Mouse (Mus musculus): ENCODE data around the gene Bik. TPM values are rescaled to one million over a fixed set of nuclear protein-coding genes. Genes with fewer than 3 reads are reported as not detected.

Bik gene
- polyA plus RNA-seq, 1 experiment from 2014 or later, result 0.84 TPM

DNA sequence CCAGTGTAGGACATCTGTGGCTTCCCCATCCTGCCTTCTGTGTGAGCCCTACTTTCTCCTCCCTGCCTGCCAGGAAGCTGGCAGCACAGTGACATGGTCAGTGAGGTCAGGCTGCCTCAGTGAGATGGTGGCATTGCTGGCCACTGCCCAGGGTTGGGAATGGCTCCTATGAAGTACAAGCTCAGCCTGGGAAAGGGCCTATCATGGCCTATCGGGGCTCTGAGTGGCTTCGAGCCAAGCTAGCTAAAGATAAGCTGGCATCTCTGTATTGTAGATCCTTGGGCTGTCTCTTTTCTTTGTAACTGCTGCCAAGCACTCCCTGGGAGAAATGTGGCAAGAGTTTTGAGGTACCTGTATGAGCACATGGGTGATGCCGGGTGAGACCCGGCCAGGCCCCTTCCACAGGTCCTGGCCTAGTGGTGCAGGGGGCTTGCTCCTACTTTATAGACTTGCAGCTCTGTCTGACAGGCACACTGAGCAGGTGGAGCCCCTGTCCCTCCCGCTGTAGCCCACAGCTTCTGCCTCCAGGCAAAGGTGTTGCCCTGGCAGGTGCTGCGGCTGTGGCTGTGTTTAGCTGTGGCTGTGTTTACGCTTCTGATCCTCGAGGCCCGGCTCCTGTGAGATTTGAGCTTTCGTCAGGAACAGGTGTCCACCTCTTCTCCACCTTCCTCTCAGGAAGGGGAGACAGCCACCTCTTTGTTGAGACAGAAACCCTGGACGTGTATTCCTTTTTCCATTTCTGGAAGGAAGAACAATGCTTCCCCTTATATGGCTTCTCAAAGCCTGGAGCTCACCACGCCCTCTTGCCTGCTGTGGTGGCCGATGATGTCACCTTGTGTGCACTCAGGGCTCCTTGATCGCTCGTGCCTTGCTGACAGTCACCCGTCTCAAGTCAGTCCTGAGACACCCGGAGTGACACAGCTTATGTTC is 8.6 kb downstream of the Bik start:
- H3K36me3 ChIP-seq (replicated peaks; ENCODE audit: control insufficient read depth, insufficient read depth), result no peaks in the 10 kb centered on the region
- no peaks in the 10 kb centered on the region for H3K27me3 ChIP-seq (ENCODE audit: control insufficient read depth, insufficient read depth, low read length)
- no peak overlapping the region for H3K4me2 ChIP-seq (replicated peaks)
- DNase-seq (ENCODE audit: low spot score), result no peak
- no peak for ATAC-seq (ENCODE audit: low FRiP score)
- H3K27ac ChIP-seq, result no peak overlapping the region
- no peak overlapping the region for H3K9ac ChIP-seq
- H3K9me3 ChIP-seq (ENCODE audit: control insufficient read depth, low read length), result no peaks in the 10 kb centered on the region
- no peak overlapping the region for H3K4me3 ChIP-seq (replicated peaks; ENCODE audit: low read length)
- no peaks in the 10 kb centered on the region for H3K4me1 ChIP-seq (replicated peaks; ENCODE audit: control insufficient read depth, insufficient read depth, low read length)
- 81% methylated on average over 17 of the region's 17 CpGs for WGBS

DNA sequence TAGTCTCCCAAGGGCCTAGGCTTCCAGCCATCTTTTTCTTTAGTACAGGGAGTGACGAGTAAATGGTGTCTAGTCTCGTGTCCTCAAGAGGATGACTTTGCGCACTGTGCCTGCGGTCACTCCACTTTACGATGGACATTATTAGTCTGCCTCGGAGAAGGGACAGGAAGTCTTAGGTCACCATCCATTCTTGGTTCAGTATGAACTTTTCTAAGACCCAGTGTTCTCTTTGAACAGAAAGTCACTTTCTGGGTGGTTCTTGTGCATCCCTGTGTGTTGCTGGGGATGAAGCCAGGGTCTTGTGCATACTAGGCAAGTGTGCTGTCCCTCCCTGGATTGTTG is 9.2 kb downstream of the Bik start:
- DNase-seq (ENCODE audit: low spot score) (no peak), ATAC-seq (ENCODE audit: low FRiP score) (no peak)
- WGBS, result 90% methylated on average over 6 of the region's 6 CpGs
- Histone ChIP-seq H3K9ac (no peak overlapping the region), H3K4me1 (replicated peaks; ENCODE audit: control insufficient read depth, insufficient read depth, low read length) (no peaks in the 10 kb centered on the region), H3K36me3 (replicated peaks; ENCODE audit: control insufficient read depth, insufficient read depth) (no peaks in the 10 kb centered on the region), H3K4me3 (replicated peaks; ENCODE audit: low read length) (no peak overlapping the region), H3K4me2 (replicated peaks) (no peak overlapping the region), H3K27ac (no peak overlapping the region), H3K27me3 (ENCODE audit: control insufficient read depth, insufficient read depth, low read length) (no peaks in the 10 kb centered on the region), H3K9me3 (ENCODE audit: control insufficient read depth, low read length) (no peaks in the 10 kb centered on the region)

DNA sequence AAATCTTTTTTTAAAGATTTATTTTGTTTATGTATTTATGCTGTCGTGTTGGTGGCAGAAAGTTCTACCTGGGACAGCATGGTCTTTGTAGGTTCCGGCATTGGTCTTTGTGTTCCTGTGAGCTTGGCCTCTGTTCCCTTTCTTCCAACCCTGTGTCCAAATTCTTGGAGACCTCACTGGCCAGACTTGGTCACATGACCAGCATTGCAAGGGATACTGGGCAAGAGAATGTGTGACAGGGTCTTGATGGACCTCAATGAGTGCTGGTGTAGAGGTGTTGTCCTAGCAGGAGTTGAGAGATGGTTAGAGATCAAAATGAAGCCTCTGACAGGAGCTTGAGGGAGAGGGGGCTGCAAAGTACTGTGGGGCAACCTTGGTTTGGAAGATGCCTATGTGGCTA is 12.2 kb downstream of the Bik start:
- ATAC-seq (ENCODE audit: low FRiP score), result no peak
- Histone ChIP-seq H3K36me3 (replicated peaks; ENCODE audit: control insufficient read depth, insufficient read depth) (no peaks in the 10 kb centered on the region), H3K4me1 (replicated peaks; ENCODE audit: control insufficient read depth, insufficient read depth, low read length) (no peaks in the 10 kb centered on the region), H3K4me3 (replicated peaks; ENCODE audit: low read length) (no peak overlapping the region), H3K4me2 (replicated peaks) (no peak overlapping the region), H3K27ac (no peak overlapping the region), H3K9ac (no peak overlapping the region), H3K27me3 (ENCODE audit: control insufficient read depth, insufficient read depth, low read length) (no peaks in the 10 kb centered on the region), H3K9me3 (ENCODE audit: control insufficient read depth, low read length) (no peaks in the 10 kb centered on the region)
- 97% methylated on average over 2 of the region's 2 CpGs for WGBS
- DNase-seq (ENCODE audit: low spot score), result no peak

DNA sequence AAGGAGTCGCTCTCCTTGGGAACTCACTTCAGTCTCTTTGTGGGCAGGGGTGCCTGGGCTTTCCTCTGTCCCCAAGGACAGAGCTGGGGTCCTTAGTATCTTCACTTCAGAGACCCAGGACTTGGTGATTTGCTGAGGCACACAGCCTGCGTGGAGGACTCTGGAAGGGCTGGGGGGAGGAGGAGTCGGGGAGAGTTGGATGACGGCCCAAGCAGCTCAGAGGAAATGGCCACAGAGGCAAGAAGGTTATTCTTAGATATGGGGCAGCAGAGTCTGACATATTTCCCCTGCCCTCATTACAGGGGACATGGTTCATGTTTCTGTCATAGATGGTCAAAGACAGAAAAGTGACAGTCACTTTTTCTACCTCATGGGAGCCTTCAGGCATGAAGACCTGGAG is 13.2 kb downstream of the Bik start:
- WGBS, result 75% methylated on average over 4 of the region's 4 CpGs
- no peak for DNase-seq (ENCODE audit: low spot score)
- no peak for ATAC-seq (ENCODE audit: low FRiP score)
- Histone ChIP-seq H3K27ac (no peak overlapping the region), H3K4me1 (replicated peaks; ENCODE audit: control insufficient read depth, insufficient read depth, low read length) (no peaks in the 10 kb centered on the region), H3K4me2 (replicated peaks) (no peak overlapping the region), H3K9ac (no peak overlapping the region), H3K4me3 (replicated peaks; ENCODE audit: low read length) (no peak overlapping the region), H3K9me3 (ENCODE audit: control insufficient read depth, low read length) (no peaks in the 10 kb centered on the region), H3K36me3 (replicated peaks; ENCODE audit: control insufficient read depth, insufficient read depth) (no peaks in the 10 kb centered on the region), H3K27me3 (ENCODE audit: control insufficient read depth, insufficient read depth, low read length) (no peaks in the 10 kb centered on the region)

DNA sequence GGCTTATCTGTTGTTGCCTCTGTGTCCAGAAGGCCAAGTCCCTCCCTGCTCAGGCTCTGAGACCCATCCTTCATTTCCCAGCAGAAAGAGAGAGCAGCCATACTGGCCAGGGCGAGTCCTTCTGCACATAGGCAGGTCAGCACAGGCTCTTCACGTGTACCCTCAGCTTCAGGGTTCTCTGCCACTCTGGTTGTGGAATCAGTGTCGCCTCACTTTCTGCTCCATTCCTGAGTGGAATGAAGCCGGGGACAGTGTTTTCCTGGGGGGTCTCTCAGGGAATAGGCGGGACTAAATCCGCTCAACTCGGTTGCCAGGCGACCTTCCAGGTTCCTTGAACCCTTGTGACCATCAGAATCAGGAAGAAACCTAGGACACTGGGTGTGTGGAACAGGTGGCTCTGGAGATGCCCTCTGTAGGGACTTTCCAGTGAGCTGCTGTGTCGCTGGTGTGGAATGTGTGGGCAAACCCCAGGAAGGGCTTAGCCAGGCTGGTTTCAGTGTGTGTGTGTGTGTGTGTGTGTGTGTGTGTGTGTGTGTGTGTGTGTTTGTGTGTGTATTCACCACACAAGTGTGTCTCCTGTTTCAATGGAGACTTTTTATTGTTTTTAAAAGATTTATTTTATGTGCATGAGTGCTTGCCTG is 15.1 kb downstream of the Bik start:
- Histone ChIP-seq H3K9me3 (ENCODE audit: control insufficient read depth, low read length) (no peaks in the 10 kb centered on the region), H3K4me2 (replicated peaks) (no peak overlapping the region), H3K27me3 (ENCODE audit: control insufficient read depth, insufficient read depth, low read length) (no peaks in the 10 kb centered on the region), H3K4me1 (replicated peaks; ENCODE audit: control insufficient read depth, insufficient read depth, low read length) (no peaks in the 10 kb centered on the region), H3K27ac (no peak overlapping the region), H3K36me3 (replicated peaks; ENCODE audit: control insufficient read depth, insufficient read depth) (peaks cover 16% of the 10 kb centered on the region), H3K4me3 (replicated peaks; ENCODE audit: low read length) (no peak overlapping the region), H3K9ac (no peak overlapping the region)
- ATAC-seq (ENCODE audit: low FRiP score), result no peak
- 84% methylated on average over 9 of the region's 9 CpGs for WGBS
- no peak for DNase-seq (ENCODE audit: low spot score)

DNA sequence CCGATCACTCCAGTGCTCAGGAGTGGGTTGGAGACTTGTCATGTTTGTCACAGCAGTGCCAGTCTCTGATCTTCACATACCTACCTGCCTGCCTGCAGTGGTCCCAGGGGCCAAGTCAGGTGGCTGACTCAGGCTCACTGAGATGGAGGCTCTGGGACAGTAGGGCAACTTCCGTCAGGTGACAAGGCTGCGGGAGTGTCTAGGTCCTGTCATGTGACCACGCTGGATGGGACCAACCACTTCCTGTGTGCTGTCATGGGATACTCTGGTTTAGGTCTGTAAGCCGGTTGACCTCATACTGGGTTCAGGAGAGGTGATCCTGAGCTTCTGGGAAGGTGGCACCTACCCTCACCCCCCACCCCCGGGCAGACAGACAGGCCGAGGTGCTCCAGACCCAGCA is 19.4 kb downstream of the Bik start:
- no peak for ATAC-seq (ENCODE audit: low FRiP score)
- no peak overlapping the region for H3K9ac ChIP-seq
- WGBS, result 97% methylated on average over 7 of the region's 7 CpGs
- H3K4me2 ChIP-seq (replicated peaks), result no peak overlapping the region
- H3K9me3 ChIP-seq (ENCODE audit: control insufficient read depth, low read length), result no peaks in the 10 kb centered on the region
- no peak overlapping the region for H3K27ac ChIP-seq
- no peaks in the 10 kb centered on the region for H3K27me3 ChIP-seq (ENCODE audit: control insufficient read depth, insufficient read depth, low read length)
- no peaks in the 10 kb centered on the region for H3K4me1 ChIP-seq (replicated peaks; ENCODE audit: control insufficient read depth, insufficient read depth, low read length)
- no peak overlapping the region for H3K4me3 ChIP-seq (replicated peaks; ENCODE audit: low read length)
- peaks cover 59% of the 10 kb centered on the region for H3K36me3 ChIP-seq (replicated peaks; ENCODE audit: control insufficient read depth, insufficient read depth)
- no peak for DNase-seq (ENCODE audit: low spot score)

DNA sequence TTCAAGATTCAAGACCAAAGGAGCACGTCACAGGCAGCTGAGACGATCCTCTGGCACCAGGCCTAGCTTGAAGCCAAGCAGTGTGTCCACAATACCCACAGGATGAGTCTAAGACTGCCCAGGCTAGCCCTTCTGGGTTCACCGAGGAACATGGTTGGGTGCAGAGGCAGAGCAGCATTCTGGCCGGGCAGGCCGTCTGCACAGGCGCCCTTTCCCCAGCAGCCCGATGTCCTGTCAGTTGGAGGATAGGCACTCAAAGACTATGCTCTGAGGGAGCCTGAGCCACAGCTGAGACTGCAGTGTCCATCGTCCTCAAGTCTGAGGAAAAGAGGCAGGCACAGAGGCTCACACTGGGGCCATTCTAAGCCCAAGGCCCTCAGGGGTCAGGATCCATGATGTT is 20.5 kb downstream of the Bik start:
- Histone ChIP-seq H3K27me3 (ENCODE audit: control insufficient read depth, insufficient read depth, low read length) (no peaks in the 10 kb centered on the region), H3K4me2 (replicated peaks) (no peak overlapping the region), H3K4me1 (replicated peaks; ENCODE audit: control insufficient read depth, insufficient read depth, low read length) (no peaks in the 10 kb centered on the region), H3K9ac (no peak overlapping the region), H3K27ac (no peak overlapping the region), H3K36me3 (replicated peaks; ENCODE audit: control insufficient read depth, insufficient read depth) (peaks cover 70% of the 10 kb centered on the region), H3K4me3 (replicated peaks; ENCODE audit: low read length) (no peak overlapping the region), H3K9me3 (ENCODE audit: control insufficient read depth, low read length) (no peaks in the 10 kb centered on the region)
- WGBS, result 92% methylated on average over 8 of the region's 8 CpGs
- no peak for ATAC-seq (ENCODE audit: low FRiP score)
- no peak for DNase-seq (ENCODE audit: low spot score)

DNA sequence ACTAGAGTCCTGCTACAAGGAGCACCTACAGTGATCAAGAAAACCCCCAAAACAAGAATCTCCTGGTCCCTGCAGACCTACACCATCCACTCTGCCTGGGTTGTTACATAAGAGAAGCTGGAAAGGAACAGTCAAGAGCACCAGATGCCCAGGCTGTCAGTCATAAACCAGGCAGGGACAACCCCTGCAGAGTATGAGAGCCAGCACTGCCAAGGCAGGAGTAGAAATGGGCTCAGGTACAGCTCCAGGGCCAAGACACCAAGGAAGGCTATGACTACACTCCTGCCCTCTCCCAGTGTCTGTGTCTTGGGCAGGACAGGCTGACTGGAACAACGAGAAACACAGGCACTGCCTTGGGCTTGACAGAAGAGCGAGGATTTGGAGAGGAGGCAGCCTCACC is 23.5 kb downstream of the Bik start:
- H3K9ac ChIP-seq, result no peak overlapping the region
- WGBS, result 94% methylated on average over 2 of the region's 2 CpGs
- peaks cover 80% of the 10 kb centered on the region for H3K36me3 ChIP-seq (replicated peaks; ENCODE audit: control insufficient read depth, insufficient read depth)
- H3K4me1 ChIP-seq (replicated peaks; ENCODE audit: control insufficient read depth, insufficient read depth, low read length), result peaks cover 7% of the 10 kb centered on the region
- H3K9me3 ChIP-seq (ENCODE audit: control insufficient read depth, low read length), result no peaks in the 10 kb centered on the region
- no peak overlapping the region for H3K27ac ChIP-seq
- H3K27me3 ChIP-seq (ENCODE audit: control insufficient read depth, insufficient read depth, low read length), result no peaks in the 10 kb centered on the region
- no peak overlapping the region for H3K4me3 ChIP-seq (replicated peaks; ENCODE audit: low read length)
- no peak for DNase-seq (ENCODE audit: low spot score)
- ATAC-seq (ENCODE audit: low FRiP score), result no peak
- no peak overlapping the region for H3K4me2 ChIP-seq (replicated peaks)

DNA sequence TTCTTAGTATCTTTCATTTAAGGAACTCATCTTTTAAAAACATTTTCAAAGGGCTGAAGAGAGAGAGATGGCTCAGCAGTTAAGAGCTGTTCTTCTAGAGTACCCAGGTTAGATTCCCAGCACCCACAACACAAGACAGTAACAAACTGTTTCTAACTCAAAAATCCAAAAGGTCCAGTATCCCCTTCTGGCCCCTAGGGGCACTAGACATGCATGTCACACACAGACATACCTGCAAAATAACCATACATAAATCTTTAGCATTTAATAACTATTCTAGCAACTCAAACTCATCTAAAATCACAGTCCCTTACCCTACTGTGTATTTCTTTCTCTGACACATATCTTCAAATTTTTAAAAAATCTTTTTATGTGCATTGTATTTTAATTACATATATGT is 27.2 kb downstream of the Bik start:
- Histone ChIP-seq H3K27ac (no peak overlapping the region), H3K4me2 (replicated peaks) (no peak overlapping the region), H3K27me3 (ENCODE audit: control insufficient read depth, insufficient read depth, low read length) (no peaks in the 10 kb centered on the region), H3K4me3 (replicated peaks; ENCODE audit: low read length) (no peak overlapping the region), H3K4me1 (replicated peaks; ENCODE audit: control insufficient read depth, insufficient read depth, low read length) (peaks cover 12% of the 10 kb centered on the region), H3K9me3 (ENCODE audit: control insufficient read depth, low read length) (no peaks in the 10 kb centered on the region), H3K36me3 (replicated peaks; ENCODE audit: control insufficient read depth, insufficient read depth) (peaks cover 44% of the 10 kb centered on the region), H3K9ac (no peak overlapping the region)
- DNase-seq (ENCODE audit: low spot score) (no peak), ATAC-seq (ENCODE audit: low FRiP score) (no peak)

All from hindbrain, embryonic 14.5 days (tissue).